Mouse (Mus musculus) kidney, adult 9 months (tissue): Measurements from ENCODE around the gene Capza1.

Source experiments
- DNase-seq: peaks from one replicate; pipeline ENCODE4 v3.0.0; 2022

Capza1 gene

DNA sequence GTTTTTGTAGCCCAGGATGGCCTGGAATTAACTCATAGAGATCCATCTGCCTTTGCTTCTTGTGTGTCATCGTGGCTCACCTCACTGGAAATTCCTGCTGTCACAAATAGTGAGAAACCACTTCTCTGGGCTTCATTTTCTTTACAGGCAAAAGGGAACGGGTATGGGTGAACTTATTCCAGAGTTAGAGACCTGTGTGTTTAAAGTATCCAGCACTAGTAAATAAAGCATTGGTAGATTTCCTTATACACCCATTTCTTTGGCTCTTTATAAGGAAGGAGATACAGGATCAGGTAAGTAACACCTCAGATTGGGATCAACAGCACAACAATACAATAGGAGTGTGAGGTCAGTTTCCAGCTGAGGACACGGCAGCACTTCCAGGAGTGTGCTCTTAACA is 76.2 kb downstream of the Capza1 start, which contains the start of gene Rhoc:
Rhoc (plus strand) TSS at position 301 of the 400 bp plus-strand sequence.
- no peak for DNase-seq

DNA sequence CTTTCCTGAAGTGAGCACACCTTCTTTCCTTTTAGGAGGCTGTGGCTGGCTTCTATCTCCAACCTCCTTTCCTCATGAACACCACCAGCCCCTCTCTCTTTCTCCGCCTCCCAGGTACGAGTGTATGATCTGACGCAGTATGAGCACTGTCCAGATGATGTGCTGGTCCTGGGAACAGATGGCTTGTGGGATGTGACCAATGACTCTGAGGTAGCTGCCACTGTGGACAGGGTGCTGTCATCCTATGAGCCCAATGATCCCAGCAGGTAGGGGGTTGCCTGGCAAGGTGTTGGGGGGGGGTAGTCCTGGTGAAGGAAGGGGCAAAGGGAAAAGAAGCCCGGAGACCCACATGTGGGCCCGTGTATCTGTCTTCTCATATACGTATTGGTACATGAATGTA is 79.0 kb downstream of the Capza1 start:
- no peak for DNase-seq

DNA sequence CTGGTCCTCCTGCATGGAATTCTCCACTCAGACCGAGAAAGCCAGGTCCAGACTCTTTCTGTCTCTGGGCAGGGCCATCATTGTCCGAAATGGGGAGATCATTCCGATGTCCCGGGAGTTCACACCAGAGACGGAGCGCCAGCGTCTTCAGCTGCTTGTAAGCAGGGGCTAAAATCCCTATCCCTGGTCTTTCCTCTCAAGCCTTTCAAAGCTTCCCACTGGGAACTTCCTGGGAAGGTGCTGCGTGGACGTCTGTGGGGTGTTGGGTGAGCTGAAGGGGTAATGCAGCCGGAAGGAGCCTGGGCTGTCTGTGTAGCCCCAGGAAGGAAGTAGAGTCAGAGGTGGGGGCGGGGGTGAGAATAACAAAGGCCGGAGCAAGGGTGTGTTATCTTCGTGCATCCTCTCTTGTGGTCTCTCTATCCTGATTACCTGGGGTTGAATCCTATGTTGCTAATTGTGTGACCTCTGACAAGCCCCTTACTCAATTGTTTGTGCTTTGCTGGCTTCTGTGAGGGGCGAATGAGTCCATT is 80.3 kb downstream of the Capza1 start:
- no peak for DNase-seq

DNA sequence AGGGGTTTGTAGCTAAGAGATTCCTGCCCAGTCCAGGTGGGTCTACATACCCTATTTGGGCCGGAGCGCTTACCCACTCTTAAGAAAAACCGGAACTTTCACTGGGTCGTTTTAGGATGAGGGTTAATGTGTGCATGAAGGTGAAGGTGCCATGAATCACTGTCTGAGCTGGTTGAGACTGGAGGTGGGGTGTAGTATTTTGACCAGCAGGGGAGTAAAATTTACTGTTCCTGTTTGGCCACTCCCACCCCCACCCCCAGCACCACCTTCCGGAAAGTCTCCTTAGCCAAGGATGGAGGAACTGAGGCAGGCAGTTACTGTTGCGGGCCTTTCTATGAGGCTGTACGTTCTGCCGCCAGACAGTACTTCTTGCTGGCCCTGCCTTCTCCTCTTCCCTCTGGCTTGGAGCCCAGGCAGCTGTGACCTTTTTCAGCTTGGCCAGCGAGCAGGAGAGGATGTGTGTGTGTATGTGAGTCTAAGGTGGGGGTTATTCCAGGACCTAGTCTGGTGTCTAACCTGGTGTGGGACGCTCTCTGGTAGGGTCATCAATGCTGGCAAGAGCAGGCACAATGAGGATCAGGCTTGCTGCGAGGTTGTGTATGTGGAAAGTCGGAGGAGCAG is 82.1 kb downstream of the Capza1 start:
- DNase-seq, result peak; percentile 72

- DNase-seq, result peak; percentile 41
Observed at GRCm38 (mm10) chr3:104781471-104781903, 82.8 kb downstream of the Capza1 start, which contains the start of gene Fam19a3. Fam19a3 (minus strand) TSS chr3:104781840.

- peak; percentile 89 for DNase-seq
Observed at GRCm38 (mm10) chr3:104780561-104781420, 83.5 kb downstream of the Capza1 start, which contains the start of gene Ppm1j. Ppm1j (plus strand) TSS chr3:104781056.

DNA sequence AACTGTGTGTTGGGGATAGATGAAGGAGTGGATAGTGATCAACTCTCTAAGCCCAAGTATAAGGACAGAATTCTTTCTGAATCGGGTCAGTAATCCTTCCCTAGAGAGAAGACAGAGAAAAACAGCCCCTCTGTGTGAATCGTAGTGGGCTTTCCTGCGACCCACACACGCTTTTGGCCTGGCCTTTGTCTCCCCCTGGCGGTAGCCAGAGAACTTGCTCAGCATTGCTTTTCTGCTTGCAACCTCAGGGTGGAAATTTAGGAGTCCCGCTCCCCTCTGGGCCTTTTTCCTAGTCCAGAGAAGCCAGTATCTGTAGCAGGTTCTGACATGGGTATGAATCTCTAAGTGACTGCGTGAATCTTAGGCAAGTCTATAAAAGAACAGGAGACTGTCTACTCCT is 84.4 kb downstream of the Capza1 start:
- DNase-seq, result peak; percentile 43

GRCm38 (mm10) chr3:104777342-104777741 is 87.0 kb downstream of the Capza1 start:
- DNase-seq, result no peak

DNA sequence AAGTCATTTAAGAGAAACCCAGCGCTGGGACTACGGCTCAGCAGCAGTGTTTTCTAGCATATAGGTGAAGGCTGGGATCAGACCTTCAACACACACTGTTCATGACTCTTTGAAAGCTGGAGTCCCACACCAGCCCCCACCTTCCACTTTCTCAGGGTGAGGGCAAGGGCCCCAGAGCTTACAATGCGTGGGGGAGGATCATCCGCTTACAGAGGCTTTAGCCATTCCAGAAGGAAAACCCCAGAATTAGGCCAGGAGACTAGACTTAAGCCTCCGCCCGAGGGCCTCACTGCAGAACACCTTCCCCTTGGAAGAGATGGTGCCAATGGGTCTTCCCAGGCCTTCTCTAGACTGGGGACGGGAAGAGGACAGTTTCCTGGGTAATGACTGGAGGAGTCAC is 91.0 kb downstream of the Capza1 start:
- DNase-seq, result no peak
